Mouse (Mus musculus): ENCODE data around the gene Stoml2.

The Stoml2 gene

DNA sequence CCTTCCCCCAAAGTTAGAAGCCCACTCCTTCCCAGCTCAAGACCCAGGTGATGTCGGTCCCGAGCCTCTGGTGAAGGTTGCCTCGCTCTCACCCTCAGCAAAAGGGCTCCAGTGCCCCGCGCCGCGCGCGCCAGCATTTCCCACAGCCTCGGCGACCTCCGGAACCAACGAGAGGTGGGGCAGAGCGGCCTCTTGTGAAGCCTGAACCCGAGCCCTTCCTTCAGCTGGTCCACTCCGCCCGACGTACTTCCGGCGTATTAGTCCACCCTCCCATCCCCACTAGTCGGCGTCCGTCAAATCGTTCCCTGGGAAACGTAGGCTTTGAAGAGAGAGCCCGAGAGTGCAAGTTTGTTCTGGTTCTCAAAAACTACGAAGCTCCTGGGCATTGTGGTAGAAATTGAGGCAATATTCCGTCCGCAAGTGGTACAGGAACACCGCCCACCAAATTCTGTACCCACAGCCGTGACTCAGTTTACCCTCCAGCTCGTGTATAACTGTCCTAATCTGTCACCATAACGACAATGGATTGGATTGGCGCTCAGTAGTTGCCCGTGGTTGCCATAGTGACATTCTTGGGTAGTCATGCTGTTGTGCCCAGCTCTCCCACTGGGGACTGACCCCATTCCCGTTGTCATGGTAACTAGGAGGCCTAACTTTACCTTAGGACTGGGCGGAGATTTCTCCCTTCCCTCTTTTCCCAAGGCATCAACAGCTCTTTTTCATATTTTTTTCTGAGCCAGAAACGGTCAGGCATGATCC, at the start of gene Stoml2:
Gene Stoml2, minus strand, starts transcription at position 474 of the 759 bp plus-strand sequence.
- DNase-seq (ENCODE audit: low read depth) = peak; percentile 85

DNA sequence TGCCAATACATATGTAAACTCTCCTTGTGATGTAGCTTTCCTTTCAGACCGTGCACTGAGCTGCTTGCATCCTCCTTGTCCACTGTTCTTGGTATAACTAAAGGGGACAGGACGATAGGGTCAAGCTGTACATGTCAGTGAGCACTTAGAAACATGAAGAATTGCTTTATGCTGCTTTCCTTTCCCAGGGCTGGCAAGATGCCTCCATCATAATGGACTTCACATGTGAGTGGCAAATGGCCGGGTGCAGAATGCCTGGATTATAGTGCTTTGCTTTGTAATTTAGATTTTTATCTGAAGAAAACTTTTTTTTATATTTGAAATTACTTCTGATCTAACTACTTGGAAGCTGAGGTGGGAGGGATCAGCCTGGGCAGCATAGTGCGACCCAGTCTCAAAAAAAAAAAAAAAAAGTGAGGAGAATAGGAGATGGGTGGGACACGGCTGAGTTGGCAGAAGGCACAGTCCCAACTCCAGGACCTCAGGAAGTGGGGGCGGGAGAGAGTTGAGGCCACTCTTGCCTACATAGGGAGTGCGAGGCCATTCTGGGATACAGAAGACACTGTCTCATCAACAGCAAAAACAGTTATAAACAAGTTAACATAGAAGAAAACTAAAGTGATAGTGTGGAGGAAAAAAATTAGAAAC, 46.7 kb upstream of the Stoml2 start:
- no peak for DNase-seq (ENCODE audit: low read depth)

DNA sequence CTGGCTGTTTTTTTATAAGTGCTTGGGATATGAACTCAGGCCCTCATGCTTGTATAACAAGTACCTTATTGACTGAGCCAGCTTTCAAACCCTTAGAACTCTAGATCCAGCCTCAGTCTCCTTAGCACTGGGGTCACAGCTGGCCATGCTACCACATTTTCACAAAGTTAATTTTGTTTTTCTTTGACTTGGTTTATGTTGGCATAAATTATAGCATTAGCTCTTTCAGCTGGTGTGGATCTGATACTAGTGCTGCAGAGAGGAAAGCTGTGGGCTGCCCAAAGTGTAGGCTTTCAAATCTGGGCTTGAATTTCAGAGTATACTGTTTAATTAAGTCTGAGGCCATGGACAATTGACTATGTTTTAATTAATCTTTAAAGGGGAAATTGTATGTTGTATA, 43.4 kb upstream of the Stoml2 start:
- DNase-seq (ENCODE audit: low read depth) = no peak

DNA sequence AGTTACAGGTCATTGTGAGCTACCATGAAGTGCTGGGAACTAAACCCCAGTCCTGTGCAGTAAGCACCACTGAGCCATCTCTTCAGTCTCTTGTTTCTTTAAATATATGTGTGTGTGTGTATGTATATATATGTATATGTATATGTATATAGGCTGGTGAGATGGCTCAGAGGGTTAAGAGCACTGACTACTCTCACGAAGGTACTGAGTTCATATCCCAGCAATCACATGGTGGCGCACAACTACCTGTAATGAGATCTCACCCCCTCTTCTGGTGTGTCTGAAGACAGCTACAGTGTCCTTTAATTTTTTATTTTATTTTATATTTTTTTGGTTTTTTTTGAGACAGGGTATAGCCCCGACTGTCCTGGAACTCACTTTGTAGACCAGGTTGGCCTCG, 34.0 kb upstream of the Stoml2 start:
- DNase-seq (ENCODE audit: low read depth) = no peak

DNA sequence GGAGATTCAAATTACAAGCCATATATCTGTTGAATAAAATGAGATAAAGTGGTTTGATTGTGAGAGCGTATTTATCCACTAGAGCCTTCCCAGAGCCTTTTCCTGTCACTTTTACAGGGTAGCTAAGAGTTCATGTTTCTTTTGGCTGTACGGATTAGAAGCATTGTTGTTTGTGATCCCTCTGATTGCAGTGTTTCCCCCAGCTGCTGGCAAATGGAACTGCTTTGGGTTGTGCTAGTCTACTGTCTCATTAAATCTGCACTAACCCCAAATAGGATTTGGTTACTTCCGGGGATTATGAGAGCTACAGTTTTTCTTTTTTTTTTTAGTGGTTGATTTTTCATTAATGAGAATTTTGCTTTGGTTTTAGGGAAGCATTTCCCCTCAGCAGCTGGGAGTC, 28.8 kb upstream of the Stoml2 start:
- DNase-seq (ENCODE audit: low read depth) = no peak

DNA sequence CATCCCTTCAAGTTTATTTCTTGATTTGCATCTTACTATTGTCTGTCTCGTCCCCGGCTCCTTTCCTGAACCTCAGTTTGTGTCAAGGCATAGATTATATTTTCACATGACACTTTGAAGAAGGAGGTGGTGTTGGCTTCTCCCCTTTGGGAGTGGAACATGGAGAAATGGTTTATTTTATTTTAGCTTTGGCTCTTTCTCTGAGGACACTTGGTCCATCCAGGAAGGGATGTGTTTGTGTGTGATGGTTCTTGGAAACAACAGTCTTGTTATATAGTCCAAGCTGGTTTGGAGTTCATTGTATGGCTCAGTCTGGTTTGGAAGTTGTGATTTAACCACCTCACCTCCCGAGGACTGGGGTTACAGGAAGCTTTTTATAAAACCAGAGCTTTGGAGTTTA, 28.2 kb upstream of the Stoml2 start:
- no peak for DNase-seq (ENCODE audit: low read depth)

DNA sequence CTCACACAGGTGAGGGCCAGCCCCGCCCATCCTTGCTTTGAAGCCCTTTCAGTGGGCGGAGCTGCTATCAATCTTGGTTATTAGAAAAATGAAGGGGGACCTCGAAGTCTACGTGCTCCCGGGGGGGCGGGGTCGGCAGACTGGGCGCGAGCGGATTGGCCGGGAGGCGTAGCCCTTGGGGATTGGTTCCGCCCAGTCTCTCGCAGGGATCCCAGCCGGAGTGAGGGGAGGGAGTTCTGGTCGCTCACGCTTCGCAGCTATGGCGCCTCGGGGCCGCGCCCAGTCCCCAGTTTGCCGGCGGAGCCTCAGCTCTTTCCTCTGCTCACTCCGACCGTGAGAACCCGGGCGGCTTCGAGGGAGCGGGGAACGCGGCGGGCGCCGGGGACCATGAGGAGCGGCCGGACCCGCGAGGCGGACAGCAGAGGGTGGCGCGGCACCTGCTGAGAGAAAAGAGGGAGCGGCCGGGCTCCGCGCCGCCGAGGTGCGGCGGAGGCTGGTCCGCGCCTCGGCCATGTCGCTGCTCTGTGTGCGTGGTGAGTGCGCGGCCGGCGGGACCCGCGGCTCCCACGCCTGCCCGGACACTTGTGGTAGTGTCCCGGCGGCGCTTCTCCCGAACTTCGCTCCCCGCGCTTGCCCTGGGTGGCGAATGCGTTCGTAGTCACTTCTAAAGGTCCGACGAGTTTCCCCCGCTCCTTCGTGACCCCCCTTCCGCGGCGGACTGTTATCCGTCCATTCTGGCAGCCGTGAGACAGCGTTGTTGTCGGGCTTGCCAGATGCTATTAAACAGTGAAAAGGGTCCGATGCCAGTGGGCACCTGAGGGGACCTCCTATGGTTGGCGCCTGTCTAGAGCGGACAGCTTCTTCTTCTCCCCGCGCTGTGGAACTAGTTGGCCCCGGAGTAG, 27.5 kb upstream of the Stoml2 start, which contains the start of gene Unc13b:
Gene Unc13b, plus strand, starts transcription at position 201 of the 902 bp plus-strand sequence.
- DNase-seq (ENCODE audit: low read depth) = no peak

DNA sequence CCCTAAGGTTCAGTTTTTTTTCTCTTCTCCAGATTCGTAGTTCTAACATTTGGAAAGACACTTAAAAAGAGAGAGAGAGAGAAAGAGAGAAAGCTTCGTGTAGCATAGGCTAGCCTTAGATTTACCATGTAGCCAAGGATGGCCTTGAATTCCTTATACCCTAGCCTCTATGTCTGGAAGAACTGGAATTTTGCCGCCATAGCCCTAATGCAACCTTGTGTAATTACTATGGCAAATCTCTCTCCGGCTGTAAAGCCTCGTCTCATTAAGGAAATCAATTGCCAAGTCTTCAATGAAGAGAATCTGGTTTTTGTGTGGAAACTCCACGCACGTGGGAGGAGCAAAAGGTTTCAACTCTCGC, 26.9 kb upstream of the Stoml2 start:
- no peak for DNase-seq (ENCODE audit: low read depth)

DNA sequence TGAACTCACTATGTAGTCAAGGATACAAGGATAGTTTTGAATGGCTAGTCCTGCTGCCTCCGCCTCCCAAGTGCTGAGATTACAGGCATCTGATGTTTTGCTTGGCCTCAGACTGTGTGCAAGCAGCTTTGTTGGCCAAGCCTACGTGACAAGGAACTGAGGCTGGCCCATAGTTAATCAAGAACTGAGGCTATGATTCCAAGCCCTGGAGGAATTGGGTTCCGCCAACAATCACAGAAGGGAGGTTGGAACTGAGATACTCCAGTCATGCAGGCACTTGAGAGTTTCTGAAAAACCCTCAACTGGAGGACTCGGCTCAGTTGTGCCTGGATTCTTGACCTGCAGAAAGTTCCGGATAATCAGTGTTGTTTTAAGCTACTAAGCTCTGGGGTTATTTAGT, 26.1 kb upstream of the Stoml2 start:
- no peak for DNase-seq (ENCODE audit: low read depth)

DNA sequence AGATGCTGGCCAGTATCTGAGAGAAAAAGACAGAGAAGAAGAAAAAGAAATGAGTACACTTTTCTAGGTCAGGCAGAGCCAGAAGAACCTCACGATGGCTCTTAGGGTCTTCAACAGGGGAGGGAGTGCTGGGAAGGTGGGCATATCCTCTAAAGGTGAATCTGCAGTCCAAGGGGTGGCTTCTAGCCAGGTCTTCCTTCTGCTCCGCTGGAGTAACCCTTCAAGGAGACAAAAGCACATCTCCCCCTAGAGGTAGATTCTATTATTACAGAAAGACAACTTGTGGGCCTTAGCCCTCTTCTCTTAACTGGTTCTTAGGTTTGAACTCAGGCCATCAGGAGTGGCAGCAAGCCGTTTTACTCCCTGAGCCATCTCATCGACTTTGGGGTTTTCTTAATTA, 21.1 kb upstream of the Stoml2 start:
- no peak for DNase-seq (ENCODE audit: low read depth)

DNA sequence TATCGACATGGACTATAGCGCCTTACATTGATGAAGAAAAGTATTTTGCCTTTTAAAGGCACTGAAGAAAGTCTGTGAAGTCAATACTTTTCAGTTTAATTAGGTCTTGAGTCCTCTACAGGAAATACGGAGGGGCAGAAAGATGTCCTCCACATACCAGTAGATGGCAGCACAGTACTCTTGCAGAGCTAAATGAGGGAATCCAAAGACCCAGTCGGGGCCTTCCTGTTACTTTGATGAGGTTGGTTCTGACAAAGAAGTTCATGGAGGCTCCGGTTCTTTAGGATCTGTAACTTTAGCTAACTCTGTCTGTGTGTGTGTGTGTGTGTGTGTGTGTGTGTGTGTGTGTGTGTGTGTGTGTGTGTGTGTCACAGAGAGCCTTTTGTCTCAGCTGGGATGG, 15.7 kb upstream of the Stoml2 start:
- DNase-seq (ENCODE audit: low read depth) = no peak

DNA sequence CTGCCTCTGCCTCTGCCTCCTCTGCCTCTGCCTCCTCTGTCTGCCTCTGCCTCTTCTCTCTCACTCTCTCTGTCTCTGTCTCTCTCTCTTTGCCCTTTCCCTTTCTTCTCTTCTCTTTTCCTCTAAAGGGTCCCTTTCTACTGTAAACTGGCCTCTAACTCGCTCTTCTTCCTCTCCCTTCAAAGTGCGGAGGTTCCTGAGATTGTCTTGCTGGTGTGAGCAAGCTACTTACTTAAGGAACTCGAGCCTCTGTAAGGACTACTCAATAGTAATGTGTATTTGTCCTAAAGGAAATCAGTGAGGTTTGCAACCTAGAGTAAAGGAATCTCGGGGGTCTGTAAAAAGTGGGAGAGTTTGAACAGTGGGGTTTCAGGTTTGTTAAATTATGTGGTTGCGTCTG, 15.1 kb upstream of the Stoml2 start:
- DNase-seq (ENCODE audit: low read depth) = no peak

DNA sequence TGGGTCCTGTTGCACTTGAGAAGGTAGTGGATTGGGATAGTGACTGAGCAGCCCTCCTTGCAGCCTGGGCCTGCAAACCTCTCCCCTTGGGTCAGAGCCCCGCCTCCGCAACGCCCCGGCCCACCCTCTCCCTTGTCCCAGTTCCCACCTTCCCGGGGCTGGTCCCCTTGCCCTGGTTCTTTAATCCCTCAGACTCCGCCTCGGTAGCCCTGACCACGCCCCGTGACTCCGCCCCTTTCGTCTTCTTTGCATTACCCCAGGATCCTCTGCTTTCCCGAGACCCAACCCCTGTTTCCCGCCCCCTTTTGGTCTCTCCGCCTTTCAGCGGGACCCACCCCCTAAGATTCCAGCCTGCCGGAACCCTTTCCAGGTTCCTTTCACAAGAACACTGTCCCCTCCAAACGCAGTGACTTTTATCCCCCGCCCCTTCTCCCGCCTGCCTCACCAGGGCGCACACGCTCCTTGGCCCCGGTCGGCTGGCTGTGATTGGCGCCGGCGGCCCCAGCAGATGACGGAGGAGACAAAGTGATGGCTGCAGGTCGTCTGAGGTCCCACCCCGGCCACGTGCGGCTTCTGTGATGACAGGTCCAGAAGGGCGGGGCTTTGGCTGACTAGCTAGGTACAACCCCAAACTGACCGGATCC, 14.3 kb upstream of the Stoml2 start, which contains the start of gene Fam214b:
Gene Fam214b, minus strand, starts transcription at position 562 of the 644 bp plus-strand sequence.
- peak; percentile 91 for DNase-seq (ENCODE audit: low read depth)

DNA sequence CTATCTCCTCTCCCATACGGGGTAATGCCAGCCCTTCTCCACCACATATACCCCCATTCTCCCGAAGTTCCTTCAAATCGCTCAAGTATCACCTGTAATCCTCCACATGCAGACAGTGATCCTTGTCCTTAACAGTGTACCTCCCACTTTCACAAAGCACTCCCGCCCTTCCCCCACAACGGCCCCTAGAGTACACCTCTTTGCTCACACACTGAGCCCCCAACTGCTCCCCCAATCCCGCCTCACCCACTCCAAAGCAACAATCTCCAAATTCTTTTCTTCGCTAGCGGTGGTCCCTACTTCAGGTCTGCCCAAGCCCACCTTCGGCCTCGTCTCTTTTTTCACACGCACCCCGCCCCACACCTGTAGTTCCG, 13.8 kb upstream of the Stoml2 start:
- no peak for DNase-seq (ENCODE audit: low read depth)

DNA sequence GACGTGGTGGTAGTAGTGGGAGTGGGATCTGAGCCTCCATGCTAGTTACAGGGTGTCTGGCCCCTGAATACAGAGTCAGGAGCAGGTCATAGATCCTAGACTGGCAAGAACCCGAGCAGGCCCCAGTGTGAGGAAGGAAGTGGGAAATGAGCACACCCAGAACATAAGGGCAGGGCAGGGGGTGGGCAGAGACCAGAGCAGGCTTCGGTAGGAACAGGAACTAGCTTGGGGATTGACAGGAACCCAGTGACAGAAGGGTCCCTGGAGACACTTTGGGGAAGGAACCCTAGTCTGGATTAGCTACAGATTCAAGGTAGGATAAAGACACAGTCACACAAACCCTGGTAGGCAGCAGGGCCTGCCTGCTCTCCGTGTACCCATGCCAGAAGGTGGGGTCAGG, 13.2 kb upstream of the Stoml2 start:
- DNase-seq (ENCODE audit: low read depth) = no peak

DNA sequence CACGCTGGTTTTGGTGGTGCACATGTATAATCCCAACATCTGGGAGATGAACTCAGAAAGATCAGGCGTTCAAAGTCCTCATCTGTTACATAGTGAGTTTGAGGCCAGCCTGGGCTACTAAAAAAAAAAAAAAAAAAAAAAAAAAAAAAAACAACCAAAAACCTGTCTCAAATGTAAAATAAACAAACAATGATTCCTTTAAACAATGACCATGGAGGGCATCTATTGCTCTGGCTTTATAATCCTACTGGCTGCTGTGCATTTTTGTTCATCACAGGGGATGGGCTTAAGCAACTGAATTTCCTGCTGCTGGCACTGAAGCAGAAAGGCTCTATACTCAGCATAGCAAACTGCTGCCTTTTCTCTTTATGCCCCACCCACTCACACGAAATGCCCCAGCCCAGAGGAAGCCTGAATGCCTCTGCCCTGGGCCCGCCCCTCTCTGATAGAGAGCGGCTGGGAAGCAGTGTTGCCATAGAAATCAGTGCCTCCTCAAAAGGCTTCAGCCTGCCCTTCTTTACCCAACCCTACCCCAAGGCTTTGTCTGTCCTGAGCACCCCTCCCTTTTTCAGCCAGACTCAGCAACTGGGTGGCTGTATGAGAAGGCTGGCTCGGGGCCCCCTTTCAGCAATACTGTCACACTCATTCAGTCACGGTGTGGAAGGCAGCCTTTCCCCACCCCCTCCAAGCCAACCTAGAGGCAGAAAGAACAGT, 12.3 kb upstream of the Stoml2 start:
- no peak for DNase-seq (ENCODE audit: low read depth)

DNA sequence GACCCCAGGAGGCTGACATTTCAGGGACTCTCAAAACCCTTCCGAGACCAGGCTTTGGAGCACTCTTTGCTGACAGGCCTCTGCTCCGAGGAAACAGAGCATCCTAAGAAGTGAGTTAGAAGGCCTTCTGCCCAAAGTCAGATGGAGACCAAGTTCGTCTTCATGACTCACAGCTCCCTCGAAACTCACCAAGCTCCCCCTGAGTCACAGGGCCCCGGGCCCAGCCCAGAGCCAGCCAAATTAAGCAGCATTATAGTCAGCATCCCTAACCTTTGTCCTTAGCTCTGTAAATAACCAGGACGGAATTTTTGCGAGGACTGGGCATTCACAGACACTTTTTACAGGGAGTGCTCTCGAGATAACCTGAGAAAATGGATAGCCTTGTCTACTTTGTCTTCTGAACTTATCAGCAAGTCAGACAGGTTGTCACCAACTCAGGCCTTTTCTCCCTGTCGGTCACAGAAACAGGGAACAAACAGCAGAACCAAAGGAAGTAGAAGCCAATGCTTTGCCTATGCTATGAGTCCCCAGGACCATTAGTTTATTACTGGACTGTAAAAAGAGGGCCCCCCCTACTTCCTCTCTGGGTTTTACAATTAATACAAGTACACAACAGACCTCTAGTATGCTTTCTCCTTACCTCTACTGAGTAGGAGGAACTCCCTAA, 9.5 kb upstream of the Stoml2 start:
- no peak for DNase-seq (ENCODE audit: low read depth)

DNA sequence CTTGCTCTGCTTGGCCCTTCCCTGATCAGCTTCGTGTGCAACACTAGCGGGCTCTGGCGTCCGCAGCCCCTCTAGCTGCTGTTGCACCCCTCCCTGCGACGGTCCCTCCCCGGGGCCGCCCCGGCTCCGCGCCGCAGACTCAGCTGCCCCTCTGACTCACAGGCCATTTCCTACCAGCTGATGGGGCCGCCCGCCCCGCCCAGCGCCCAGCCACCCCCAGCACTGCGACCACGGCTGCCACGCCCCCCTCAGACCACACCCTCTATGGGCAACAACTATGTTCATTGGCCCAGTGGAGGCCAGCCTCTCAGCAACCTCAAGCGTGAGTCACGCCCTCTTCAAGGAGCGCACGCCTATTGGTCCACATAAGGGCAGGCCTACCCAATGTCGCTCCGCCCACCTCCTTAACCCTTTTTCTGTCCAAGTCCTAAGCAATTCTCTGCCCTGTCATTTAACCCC, 8.6 kb upstream of the Stoml2 start:
- peak; percentile 94 for DNase-seq (ENCODE audit: low read depth)

DNA sequence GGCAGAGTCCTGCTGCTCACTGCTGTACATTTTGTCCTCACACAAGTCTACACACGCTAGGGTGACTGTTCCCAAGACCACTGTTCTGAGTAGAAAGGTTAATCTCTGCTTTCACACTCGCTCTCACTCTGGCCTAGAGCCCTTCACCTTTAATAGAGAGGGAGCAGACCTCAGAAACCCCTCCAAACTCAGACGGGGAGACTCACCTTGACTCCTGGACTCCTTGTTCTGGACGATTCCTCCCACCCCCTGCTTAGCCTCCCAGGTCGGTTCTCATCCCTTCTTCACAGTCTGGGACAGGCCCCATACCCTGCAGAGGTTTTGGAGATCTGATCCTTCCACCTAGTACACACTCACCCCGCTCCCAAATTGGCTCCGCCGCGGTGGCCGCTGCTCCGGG, 8.1 kb upstream of the Stoml2 start:
- DNase-seq (ENCODE audit: low read depth) = no peak

DNA sequence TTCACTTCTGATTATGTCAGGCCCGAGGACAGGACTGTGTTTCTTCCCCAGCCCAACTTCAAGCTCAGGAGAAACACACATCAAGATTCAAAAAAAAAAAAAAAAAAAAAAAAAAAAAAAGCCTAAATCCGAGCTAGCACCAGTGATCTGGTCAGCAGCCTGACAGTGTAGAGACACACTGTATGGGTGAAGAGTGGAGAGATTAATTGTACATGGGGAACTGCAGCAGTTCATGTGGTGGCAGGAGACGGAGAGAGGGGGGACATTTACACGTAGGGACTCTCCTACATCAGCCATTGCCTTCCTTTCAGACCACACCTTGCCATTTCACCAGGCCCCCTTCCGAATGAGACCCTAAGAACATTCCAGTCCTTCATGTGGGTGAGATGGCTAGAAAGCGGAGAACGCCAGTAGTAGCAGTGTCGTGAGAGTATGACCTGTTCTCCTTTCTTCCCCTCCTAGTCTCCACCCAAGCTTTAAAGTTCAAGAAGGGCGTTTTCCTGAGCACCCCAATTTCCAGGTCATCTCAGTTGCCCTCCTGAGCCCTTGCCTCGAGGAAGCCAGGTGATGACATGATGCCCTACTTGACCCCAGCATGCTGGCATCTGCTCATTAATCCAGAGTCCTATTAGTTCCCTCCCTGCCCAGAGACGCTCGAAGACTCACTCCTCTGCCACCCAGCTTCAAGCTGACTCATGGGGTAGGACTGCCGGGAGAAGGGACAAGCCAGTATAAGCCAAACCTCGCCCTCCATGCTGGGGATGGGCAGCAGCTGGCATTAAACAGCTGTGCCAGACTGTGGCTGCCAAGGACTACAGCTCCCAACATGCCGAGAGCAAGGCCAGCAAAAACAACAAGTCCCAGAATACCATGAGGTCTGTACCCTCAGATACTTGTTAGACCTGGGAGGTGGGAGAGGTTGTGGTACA, 7.3 kb upstream of the Stoml2 start:
- DNase-seq (ENCODE audit: low read depth) = no peak
